Mouse (Mus musculus) heart, postnatal 4 days (tissue): Measurements from ENCODE around the gene Gdf15. TPM values are rescaled to one million over a fixed set of nuclear protein-coding genes. Genes with fewer than 3 reads are reported as not detected.

Source experiments
- DNase-seq: peaks from one replicate; pipeline ENCODE4 v3.0.0; 2021
- total RNA-seq, 2 experiments: library from RNA; stranded (reverse); gene quantifications; 2 replicates each; pipeline ENCODE4 v1.2.3; 2021

Gdf15 gene
- 1 to 10 TPM; 2.7 to 3.5 TPM for total RNA-seq

DNA sequence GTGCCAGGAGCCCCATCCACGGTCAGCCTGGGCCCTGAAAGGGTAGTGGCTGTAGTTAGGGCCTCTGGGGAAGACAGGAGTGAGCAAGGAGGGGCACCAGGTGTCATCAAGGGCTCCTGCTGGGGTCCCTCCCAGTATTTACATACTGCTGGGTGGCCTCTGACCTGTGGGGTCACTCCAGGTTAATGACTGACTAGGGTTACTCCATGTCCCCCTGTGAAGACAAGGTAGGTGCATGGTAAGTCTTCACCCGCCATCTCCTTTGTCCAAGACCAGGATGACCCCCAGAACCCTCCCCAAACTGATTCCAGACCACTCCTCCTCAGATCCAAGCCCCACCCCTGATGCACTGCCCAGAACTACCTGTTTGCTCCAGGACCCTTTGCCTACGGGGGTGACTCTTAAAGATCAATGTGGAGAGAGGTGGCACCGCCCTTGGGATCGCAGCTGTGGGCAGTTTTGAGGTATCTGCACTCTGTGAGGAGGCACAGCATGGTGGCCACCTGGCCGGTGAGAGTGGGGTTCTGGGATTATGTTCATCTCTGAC is at the start of gene Gdf15:
Gene Gdf15, minus strand, starts transcription at position 111 of the 547 bp plus-strand sequence.
- no peak for DNase-seq

DNA sequence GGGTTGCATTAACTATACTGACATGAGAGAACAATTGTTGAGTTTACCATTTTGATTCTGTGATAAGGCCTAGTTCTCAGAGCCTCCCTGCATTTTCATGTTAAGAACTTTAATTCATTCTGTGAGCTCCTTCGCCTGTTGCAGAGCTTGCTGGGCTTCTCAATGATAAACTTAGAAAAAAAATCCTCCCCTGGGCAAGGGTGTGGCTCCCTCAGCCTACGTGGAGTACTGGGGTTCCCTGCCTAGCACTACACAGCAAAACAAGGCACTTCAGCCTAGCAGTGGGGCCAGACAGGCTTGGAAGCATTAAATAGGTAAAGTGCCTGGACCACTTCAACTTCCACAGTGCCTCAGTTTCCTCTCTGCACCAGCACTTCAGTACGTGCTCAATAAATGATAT is 49.2 kb upstream of the Gdf15 start:
- DNase-seq: peak; percentile 12

DNA sequence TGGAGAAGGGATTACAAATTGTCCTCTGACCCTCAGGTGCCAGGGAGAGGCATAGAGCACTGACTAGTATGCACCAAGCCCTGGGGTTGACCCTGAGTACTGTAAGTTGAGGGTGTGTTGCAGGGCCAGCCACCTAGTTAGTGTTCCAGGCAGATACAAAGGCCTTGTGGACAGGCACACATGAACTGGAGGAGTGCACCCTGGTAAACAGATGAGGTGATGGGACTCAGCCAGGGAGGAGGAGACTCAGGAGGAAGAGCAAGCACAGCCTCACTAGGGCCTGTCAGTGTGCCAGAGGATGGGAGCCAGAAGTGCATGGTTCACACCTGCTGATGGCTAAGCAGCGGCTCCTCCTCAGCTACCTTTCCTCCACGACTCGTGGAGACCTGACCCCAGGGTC is 47.8 kb upstream of the Gdf15 start:
- DNase-seq: peak; percentile 31

DNA sequence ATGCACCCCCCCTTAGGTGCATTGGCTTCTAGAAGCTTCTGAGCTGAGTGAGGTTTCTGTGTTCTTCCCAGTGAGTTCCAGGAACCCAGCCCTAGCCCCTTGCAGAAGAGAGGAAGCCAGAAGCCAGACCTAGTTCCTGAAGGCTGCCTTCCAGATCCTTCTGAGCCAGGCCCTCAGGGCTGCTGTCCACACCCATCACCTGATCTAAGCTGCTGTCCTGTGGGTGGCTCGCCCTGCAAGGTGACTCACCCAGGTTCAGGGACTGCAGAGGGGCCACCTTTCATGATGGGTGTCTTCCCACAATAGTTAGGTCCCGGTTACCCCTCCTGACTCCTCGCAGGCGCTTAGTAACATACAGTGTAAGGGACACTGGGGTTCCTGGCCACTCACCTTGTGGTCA is 47.1 kb upstream of the Gdf15 start:
- DNase-seq: no peak

DNA sequence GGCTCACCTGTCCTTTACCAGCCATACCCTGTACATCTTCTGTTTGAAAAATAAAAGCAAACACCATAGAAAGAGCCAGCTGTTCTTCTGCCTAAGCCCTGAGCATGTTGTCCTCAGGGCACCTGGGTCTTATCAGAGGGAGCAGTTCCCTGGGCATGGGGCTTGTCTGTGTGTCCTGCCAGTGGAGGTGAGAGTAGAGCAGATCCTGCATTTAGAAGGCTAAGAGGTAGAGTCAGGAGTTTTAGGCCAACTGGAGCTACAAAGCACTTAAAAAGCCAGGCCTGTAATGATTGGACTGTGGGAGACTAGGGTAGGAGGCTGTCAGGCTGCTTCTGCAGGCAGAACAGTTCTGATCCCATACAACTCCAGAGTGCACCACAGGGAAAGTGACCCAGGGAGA is 46.4 kb upstream of the Gdf15 start:
- no peak for DNase-seq

DNA sequence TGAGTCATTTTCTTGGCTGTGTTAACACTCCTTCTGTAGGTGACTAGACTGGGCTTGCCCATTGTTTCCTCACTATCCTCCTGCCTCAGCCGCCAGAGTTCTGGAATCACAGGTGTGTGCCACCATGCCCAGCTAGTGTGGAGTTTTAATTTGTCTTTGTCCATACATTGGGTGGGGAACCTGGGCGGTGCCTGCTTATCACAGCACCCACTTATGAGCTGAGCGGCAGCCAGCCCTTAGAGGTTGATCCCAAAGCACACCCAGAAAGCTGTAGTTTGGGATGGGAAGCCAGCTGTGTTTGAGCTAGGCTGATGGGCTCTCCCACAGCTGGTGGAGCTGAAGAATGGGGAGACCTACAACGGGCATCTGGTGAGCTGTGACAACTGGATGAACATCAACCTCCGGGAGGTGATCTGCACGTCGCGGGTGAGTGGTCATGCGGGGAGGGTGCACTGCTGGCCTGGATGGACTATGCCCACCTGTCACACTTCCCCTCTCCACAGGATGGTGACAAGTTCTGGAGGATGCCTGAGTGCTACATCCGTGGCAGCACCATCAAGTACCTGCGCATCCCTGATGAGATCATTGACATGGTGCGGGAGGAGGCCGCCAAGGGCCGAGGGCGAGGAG is 45.3 kb upstream of the Gdf15 start:
- no peak for DNase-seq

DNA sequence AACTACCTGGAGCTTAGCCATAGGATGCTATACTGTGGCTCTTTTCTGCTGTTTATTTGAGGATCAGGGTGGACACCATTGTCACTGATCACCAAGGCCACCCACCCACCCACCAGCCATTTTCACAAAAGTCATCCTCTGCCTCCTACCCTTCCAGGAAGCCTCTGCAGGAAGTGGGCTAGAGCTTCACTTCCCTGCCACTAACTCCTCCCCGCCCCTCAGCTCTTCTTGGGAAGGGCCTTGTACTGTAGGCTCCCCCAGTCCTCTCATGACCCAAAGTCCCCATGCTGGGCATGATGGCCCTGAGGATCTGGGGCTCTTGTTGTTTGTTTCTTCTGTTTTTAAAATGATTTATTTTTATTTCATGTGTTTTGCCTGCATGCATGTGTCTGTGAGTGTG is 43.1 kb upstream of the Gdf15 start:
- no peak for DNase-seq

DNA sequence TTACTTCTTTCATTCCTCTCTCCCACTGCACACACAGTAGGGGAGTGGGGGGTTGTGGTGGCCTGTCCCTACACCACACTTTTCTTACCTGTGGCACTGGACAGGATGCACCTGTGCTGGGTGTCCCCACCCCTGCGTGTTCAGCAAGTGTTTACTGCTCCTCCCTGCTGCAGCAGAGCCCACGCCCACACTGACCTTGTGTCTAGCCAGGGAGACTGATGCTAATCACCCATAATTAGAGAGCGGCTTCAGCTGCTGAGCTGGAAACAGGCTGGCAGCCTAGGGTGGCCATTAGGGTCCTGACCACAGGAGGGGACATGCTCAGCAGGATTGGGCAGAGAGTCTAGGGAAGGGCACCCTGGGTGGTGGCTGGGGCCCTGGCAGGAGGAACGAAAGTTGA is 42.5 kb upstream of the Gdf15 start:
- DNase-seq: no peak

DNA sequence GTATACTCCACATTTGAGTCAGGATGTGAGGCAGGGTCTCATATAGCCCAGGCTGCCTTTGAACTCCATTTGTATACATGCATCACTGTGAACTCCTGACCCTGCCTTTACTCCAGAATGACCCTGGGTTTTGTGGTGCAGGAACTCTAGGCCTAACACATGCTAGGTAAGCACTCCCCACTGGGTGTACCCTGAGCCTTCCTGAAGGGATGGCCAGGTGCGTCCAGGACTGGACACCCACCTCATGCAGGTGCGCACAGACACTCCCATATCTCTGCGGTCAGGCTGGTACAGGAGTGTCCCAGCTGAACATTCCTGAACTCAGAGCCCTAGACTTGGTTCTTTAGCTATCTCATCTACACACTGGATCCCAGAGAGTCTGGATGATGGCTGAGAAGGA is 41.9 kb upstream of the Gdf15 start:
- DNase-seq: no peak

DNA sequence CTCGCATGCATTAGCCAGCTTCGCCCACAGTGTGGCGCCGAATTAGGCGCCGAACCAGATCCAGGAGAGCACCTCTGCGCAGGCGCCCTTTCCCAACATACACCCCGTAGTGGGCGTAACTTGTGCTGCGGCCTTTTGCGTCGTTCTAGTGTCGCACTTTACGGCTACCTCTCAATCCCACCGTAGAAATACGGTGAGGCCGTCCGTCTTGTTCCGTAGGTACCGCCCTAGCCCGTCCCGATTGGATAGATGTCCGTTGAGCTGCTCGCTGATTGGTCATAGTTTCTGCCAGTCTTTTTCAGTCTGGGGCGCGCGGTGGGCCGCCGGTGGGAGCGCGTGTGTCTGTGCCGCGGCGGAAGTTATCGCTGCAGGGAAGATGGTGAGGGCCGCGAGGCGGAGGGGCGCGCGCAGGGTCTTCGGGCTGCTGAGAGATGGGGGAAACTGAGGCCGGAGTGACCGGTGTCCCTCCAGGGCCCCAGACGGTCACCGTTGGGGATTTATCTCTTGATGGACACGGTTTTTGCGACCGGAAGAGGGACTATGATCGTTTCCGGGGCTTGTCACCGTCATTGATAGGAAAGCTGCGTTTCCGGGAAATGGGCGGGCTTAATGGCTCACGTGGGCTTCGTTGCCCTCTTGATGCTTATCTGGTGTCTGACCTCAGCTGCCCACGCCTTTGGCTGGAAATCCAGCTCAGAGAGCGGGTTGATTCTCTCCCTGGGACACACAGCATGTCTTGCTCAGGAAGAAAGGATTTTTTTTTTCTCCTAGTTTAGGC is 41.0 kb upstream of the Gdf15 start, which contains the start of gene Lsm4:
Gene Lsm4, plus strand, starts transcription at position 170 of the 778 bp plus-strand sequence.
- peak; percentile 99 for DNase-seq

DNA sequence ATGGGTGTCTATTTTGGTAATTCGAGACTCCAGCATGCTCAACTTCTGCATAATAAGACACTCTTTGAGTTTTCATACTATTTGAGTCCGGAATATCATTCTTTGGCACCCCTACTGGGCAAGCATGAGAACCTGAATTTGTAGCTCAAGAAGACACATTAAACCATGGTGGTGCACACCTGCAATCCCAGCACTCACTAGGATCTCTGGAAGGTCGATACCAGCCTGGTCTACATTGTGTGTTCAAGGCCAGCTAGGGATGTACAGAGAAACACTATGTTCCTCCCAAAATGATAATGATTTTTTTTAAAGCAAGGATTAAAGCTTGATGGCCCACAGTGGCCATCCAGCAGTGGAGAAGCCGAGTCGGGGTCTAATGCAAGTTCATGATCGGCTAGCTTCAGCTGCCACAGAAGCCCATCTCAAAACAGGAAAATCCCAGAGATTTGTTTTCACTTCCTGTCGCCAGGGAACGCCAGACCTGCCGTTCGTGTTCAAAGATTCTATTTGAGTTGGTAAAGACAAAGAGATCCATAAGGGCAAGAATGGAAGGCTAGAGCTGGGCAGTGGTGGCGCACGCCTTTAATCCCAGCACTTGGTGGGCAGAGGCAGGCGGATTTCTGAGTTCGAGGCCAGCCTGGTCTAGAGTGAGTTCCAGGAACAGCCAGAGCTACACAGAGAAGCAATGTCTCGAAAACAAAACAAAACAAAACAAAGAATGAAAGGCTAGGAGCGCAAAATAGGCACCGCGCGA is 40.2 kb upstream of the Gdf15 start:
- no peak for DNase-seq

DNA sequence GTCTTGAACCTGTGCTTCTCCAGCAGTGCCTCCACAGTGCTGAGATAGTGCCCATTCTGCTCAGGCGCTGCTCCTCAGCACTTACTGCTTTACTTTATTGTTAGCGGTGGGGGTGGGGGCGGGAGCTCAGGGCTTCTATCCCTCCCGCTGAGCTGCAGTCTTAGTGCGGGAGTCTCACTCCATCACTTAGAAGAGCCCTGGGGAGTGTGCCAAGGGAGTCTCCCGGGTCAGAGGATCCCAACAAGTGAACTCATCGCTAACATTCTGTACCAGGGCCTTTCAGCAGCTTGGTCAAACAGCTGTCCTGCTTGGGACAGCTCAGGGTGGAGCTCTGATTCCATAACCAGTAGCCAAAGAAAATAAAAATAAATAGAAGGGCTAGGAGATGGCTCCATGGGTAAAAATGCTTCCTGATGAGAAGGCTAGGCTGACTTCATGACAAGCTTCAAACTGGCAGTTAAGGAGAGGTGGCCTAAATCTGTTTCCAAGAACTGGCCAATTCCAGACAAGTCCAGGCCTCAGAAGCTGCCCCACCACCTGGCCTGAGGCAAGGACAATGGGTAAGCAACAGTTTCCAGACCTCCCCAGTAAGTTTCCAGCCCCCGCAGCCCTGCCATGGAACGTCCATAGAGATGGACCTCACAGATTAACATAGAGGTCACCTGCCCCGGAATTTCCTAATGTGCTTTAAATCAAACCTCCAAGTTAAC is 39.5 kb upstream of the Gdf15 start:
- peak; percentile 62 for DNase-seq

DNA sequence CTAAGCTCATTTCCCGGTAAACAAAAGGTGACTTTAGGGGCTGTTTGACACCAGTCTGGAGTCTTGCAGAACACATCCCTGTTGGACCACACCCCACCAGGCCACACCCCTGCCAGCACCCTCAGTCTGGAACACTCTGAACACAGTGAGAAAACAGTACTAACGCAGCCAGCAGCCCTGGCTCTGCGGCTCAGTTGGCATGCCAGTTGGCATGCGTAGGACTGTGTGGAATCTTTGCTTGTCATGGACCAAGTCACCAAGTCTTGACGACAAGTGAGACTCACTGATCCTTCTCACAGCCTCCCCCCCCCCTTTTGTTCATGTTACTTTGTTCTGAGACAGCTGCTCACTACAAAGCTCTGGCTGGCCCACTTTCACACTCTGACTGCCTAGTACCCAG is 34.8 kb upstream of the Gdf15 start:
- peak; percentile 66 for DNase-seq

DNA sequence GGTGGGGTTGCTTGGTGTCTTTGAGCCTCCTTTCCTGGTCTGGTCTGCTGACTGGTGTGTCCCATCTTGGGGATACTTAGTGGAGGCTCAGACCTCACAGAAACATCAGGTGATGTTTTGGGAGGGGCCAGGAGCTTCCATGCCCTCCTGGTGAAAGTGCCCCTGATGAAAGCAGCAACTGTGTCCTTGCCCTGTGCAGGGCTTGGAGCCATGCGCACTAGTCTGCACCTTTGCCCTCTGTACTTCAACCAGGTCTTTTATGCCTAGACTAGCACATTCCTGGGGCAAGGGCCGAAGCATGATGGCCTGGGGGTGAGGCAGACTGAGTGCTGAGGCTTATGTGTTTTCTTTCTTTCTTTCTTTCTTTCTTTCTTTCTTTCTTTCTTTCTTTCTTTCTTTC is 33.3 kb upstream of the Gdf15 start:
- no peak for DNase-seq

DNA sequence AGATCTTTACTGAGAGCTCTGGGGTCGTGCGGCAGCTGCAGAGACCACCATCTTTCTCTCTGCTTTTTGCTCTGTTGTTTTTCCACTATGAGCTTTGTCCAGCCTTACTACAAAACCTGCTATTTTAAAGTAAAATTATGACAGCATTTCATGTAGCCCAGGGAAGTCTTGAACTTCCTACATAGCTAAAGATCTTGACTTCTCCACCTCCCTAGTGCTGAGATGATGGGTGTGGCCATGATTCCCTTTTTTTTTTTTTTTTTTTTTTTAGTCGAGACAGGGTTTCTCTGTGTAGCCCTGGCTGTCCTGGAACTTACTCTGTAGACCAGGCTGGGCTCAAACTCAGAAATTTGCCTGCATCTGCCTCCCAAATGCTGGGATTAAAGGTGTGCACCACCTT is 32.4 kb upstream of the Gdf15 start:
- no peak for DNase-seq

DNA sequence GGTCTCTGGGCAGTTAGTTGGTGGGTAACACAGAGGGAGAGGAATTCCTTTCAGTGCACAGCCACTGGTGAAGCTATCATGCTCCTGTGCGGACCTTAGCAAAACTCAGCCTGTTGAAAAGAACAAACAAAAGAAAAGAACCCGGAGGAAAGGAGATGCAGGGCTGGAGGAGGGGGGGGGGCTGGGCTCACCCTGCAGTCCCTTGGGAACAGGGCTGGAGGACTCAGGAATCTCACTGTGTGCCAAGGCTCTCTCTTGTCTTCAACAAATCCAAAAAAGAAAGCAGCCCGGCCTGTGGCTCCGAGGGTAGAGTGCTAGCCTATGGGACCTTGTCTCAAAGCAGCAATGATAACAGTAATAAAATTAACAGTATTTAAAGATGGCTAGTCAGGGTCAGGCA is 31.4 kb upstream of the Gdf15 start:
- DNase-seq: no peak

DNA sequence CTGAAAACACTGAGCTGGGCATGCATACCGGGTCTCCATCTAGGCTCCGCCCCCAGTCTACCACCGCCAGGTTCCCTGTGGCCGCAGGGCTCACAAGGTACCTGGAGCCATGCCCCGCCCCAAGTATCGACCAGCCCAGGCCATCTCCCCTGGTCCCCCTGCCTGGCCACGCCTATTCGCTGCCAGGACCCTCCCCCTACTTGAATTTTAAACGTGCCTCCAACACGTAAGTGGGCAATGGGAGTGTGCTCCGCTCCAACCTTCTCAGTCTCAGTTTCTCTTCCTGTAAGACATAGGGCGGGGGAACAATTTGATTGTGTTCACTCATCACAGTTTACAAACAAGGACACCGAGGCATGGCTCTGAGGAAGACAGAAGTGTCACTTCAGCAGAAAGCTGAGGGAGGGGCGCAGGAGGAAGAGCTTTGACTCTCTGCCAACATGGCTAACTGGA is 28.0 kb upstream of the Gdf15 start, which contains the start of gene Pgpep1:
Gene Pgpep1, minus strand, starts transcription at position 116 of the 453 bp plus-strand sequence.
- DNase-seq: no peak

DNA sequence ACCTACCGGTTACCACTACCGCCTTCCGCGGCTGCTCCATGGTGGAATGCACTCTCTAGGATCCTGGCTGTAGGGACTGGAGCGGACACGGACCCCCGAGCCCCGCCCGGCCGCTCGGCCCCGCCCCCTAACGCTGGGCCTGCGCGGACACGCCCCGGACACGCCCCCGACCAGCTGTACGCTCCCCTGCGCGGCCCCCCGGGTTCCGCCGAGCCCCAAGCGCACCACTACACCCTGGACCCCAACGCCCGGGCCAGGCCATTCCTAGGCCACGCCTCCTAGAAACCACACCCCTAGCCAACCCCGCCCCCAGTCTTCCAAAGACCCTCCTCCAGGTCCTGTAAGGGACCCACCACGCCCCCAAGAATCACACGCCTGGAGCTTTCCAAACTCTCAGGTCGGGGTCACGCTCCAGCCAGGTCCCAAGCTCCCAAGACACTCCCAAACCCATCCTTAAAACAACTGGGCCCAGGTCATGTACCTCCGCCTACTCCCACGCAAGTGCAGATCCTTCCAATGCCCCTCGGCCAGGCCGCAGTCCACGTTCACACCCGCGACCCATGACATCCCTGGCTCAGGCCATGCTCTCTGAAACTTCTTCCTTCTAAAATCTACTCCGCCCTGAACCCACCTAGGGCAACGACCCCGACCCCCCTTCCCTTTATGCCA is 27.5 kb upstream of the Gdf15 start:
- peak; percentile 97 for DNase-seq

DNA sequence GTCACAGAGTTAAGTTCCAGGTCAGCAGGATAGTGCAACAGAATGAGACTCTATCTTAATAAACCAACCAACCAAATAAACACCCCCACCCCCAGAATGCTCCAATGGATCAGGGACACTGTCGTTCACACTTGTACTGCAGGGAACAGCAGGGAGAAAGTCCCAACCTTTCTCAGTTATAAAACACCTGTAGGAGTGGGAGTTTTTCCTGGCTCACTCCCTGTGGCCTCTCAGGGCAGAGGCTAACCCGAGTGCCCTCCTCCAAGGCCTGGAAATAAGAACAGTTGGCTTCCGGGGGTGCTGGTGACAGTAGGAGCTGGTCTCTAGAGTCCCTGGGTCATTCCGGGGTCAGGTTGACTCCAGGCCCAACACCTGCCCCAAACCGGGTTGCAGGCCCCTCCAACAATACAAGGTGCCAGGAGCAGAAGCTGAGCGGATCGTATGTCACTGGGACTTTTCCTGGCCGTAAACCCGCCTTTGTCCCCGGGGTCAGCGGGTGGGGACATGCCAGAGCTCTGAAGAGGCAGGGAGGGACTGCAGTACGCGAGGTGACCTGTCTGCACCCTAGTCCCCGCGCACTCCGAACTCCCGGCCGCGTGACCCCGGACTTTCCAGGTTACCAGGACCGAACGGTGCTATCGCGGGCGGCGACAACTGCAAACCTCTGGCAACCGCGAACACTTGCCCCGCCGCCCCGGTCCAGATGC is 26.8 kb upstream of the Gdf15 start:
- DNase-seq: no peak

DNA sequence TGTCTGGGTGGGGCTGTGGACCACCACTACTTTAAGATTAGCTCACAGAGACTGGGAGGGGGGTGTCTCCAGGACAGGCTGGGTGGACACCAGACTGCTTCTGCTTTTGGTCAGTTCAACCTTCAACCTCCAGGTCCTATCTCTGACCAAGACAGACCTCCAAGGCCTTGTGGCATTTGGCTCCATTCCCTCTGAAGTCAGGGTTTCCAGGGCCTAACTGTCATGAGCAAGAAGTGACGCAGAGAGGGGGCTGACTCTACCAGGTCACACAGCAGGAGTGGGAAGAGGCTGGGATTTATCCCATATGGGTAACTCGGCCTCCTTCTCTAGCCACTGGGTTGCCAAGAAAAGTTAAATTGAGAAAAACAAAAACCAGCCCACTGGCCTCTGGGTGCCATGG is 25.5 kb upstream of the Gdf15 start:
- DNase-seq: no peak

DNA sequence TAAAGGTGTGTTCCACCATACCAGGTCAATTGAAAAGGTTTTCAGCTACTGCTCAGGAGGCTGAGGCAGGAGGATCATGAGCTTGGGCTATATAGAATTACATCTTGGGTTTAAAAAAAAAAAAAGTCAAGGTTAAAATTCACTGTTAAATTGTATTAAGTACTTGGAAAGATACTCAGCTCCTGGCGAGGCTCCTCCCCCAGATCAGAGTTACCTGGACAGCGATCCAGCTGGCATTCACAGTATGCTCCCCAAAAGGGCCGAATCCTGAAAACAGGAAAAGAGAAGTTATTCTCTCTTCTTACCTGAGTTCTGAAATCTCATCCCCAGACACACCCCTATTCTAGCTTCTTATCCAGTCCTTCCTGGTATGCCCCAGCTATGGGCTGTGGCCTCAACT is 25.0 kb upstream of the Gdf15 start:
- DNase-seq: no peak
